Comparison of ENCODE assay signal across 19 mouse cellular contexts in genomic region chr2:119017647-119018046, GRCm38 (mm10). TPM values are rescaled to one million over a fixed set of nuclear protein-coding genes. Genes with fewer than 3 reads are reported as not detected.
DNase-seq lines count a peak whose midpoint lies in the region; ATAC-seq and TF ChIP-seq lines count a peak whose summit lies in the region.
"Had no signal": no experiment of that assay in that cellular context is flagged by ENCODE, and none has a peak within 500 bp of the region (broad histone marks: within the 10 kb centered on the region; RNA-seq: fewer than 3 reads in every experiment).

No protein-coding gene starts in this region.

- peaks cover 10% of the 10 kb centered on the region; the same call in 1 of the 2 replicates for H3K4me1 ChIP-seq in kidney, postnatal 0 days (replicated peaks; ENCODE audit: insufficient read depth, low read length)
- no peaks in the 10 kb centered on the region for H3K4me1 ChIP-seq in lung, postnatal 0 days (ENCODE audit: insufficient read depth, low read depth, low read length)
- peaks cover 9% of the 10 kb centered on the region; the same call in 1 of the 2 replicates for H3K4me1 ChIP-seq in small intestine, adult 2 months (ENCODE audit: control insufficient read depth, insufficient read depth, insufficient read length, low read length)
- H3K4me1 ChIP-seq in forebrain, embryonic 10.5 days, result peaks cover 11% of the 10 kb centered on the region

- DNase-seq in kidney, postnatal 0 days (ENCODE audit: low spot score), result no peak
- DNase-seq in kidney, postnatal 4 days, result no peak
- no peak for DNase-seq in lung, postnatal 0 days (ENCODE audit: low spot score)
- no peak for DNase-seq in lung, postnatal 4 days
- DNase-seq in NIH3T3 (ENCODE audit: low read depth), result peak; percentile 11
- DNase-seq in forebrain, embryonic 10.5 days (ENCODE audit: extremely low spot score, low spot score), result no peak
- DNase-seq: adrenal gland, adult 2 months; cerebellum, adult 9-11 months; kidney, adult 8-10 months; left cerebral cortex, postnatal 4 days; lung, postnatal 14 days; thymus, postnatal 4 days had no signal

- peaks cover 13% of the 10 kb centered on the region for H3K36me3 ChIP-seq in kidney, postnatal 0 days (ENCODE audit: insufficient read depth, low read length)
- H3K36me3 ChIP-seq in lung, postnatal 0 days (ENCODE audit: insufficient read depth, low read length), result peaks cover 8% of the 10 kb centered on the region; the same call in 1 of the 2 replicates
- peaks cover 39% of the 10 kb centered on the region for H3K36me3 ChIP-seq in small intestine, adult 2 months (ENCODE audit: control insufficient read depth, insufficient read depth, low read length)
- peaks cover 49% of the 10 kb centered on the region for H3K36me3 ChIP-seq in forebrain, embryonic 10.5 days (replicated peaks)

- no peak for TF ChIP-seq POLR2A in small intestine, adult 2 months (IDR thresholded peaks at IDR 0.05; ENCODE audit: low read depth, low read length)

- H3K9ac ChIP-seq in kidney, postnatal 0 days (ENCODE audit: low read depth, low read length), result no peak overlapping the region
- no peak overlapping the region for H3K9ac ChIP-seq in lung, postnatal 0 days (replicated peaks; ENCODE audit: low read depth)
- H3K9ac ChIP-seq: embryonic facial prominence, embryonic 12.5 days; heart, embryonic 15.5 days had no signal

- 93% methylated on average over 3 of the region's 3 CpGs for WGBS in kidney, postnatal 0 days
- WGBS in lung, postnatal 0 days, result 94% methylated on average over 3 of the region's 3 CpGs
- WGBS in small intestine, adult 2 months, result 94% methylated on average over 3 of the region's 3 CpGs
- 95% methylated on average over 3 of the region's 3 CpGs for WGBS in forebrain, embryonic 10.5 days

- H3K27ac ChIP-seq in kidney, postnatal 0 days, result no peak overlapping the region
- no peak overlapping the region for H3K27ac ChIP-seq in lung, postnatal 0 days (ENCODE audit: low read length)
- H3K27ac ChIP-seq in small intestine, adult 2 months (ENCODE audit: insufficient read depth, low read depth, low read length), result no peak overlapping the region
- no peak overlapping the region for H3K27ac ChIP-seq in forebrain, embryonic 10.5 days
- H3K27ac ChIP-seq: embryonic facial prominence, embryonic 12.5 days; heart, embryonic 15.5 days had no signal

- H3K27me3 ChIP-seq in kidney, postnatal 0 days (ENCODE audit: insufficient read depth, low read length), result no peaks in the 10 kb centered on the region
- no peaks in the 10 kb centered on the region for H3K27me3 ChIP-seq in lung, postnatal 0 days (replicated peaks; ENCODE audit: insufficient read depth, low read length)
- no peaks in the 10 kb centered on the region for H3K27me3 ChIP-seq in small intestine, adult 2 months (ENCODE audit: control insufficient read depth, insufficient read depth, low read length)
- H3K27me3 ChIP-seq in forebrain, embryonic 10.5 days (ENCODE audit: poor library complexity, severe bottlenecking), result no peaks in the 10 kb centered on the region
- H3K27me3 ChIP-seq: embryonic facial prominence, embryonic 12.5 days; heart, embryonic 15.5 days had no signal

- ATAC-seq in kidney, postnatal 0 days (replicated peaks; ENCODE audit: low FRiP score, low read depth), result no peak
- no peak for ATAC-seq in lung, postnatal 0 days
- ATAC-seq: forebrain, embryonic 14.5 days had no signal

- peak; percentile 39; the same call in 1 of the 2 replicates for TF ChIP-seq CTCF in kidney, postnatal 0 days (IDR thresholded peaks at IDR 0.05; ENCODE audit: low read depth)
- TF ChIP-seq CTCF in lung, postnatal 0 days (IDR thresholded peaks at IDR 0.05), result peak; percentile 38
- peak; percentile 46; the same call in 1 of the 2 replicates for TF ChIP-seq CTCF in small intestine, adult 2 months (IDR thresholded peaks at IDR 0.05; ENCODE audit: extremely low read depth, insufficient read length, insufficient replicate concordance, low read depth, low read length)

- no peak overlapping the region for H3K4me2 ChIP-seq in kidney, postnatal 0 days (ENCODE audit: low read length)
- no peak overlapping the region for H3K4me2 ChIP-seq in lung, postnatal 0 days (replicated peaks; ENCODE audit: low read depth, low read length)
- H3K4me2 ChIP-seq: embryonic facial prominence, embryonic 12.5 days; heart, embryonic 15.5 days had no signal

- H3K9me3 ChIP-seq in kidney, postnatal 0 days (replicated peaks; ENCODE audit: low read length), result no peaks in the 10 kb centered on the region
- H3K9me3 ChIP-seq in lung, postnatal 0 days (ENCODE audit: low read length), result no peaks in the 10 kb centered on the region
- H3K9me3 ChIP-seq in forebrain, embryonic 10.5 days, result no peaks in the 10 kb centered on the region; the same call in 1 of the 2 replicates
- H3K9me3 ChIP-seq: embryonic facial prominence, embryonic 12.5 days; heart, embryonic 15.5 days had no signal

- no peak overlapping the region for H3K4me3 ChIP-seq in kidney, postnatal 0 days (replicated peaks; ENCODE audit: low read depth, low read length)
- H3K4me3 ChIP-seq in lung, postnatal 0 days (ENCODE audit: low read depth, low read length), result no peak overlapping the region
- H3K4me3 ChIP-seq in small intestine, adult 2 months (ENCODE audit: low read depth, low read length), result no peak overlapping the region
- H3K4me3 ChIP-seq in forebrain, embryonic 10.5 days, result no peak overlapping the region
- H3K4me3 ChIP-seq: embryonic facial prominence, embryonic 12.5 days; erythroblast, embryonic 14.5 days; heart, embryonic 15.5 days; megakaryocyte, embryonic 14.5 days had no signal

- no peak for TF ChIP-seq EP300 in lung, postnatal 0 days (IDR thresholded peaks at IDR 0.05)

RNA-seq across cellular contexts. Expression of gene Ccdc32, which starts 11.5 kb away (rescaled TPM):
- polyA plus RNA-seq in kidney, postnatal 0 days (2015; fragmentation: Nextera tagmentation; extraction: Ambion mirVana), result 29.9 and 30.1 TPM in 2 replicates
- polyA plus RNA-seq in lung, postnatal 0 days (2015; fragmentation: Nextera tagmentation; extraction: Ambion mirVana), result 23.2 and 25.3 TPM in 2 replicates
- 3.9 and 10.0 TPM in 2 replicates for polyA plus RNA-seq in small intestine, adult 2 months (2012; rRNA removed)
- 20.5 and 21.0 TPM in 2 replicates for polyA plus RNA-seq in forebrain, embryonic 10.5 days (2016; fragmentation: Nextera tagmentation; extraction: Ambion mirVana)

RNA-seq across cellular contexts. Expression of gene Rpusd2, which starts 16.9 kb away (rescaled TPM):
- 2.8 and 3.1 TPM in 2 replicates for polyA plus RNA-seq in kidney, postnatal 0 days (2015; fragmentation: Nextera tagmentation; extraction: Ambion mirVana)
- 1.1 and 1.3 TPM in 2 replicates for polyA plus RNA-seq in lung, postnatal 0 days (2015; fragmentation: Nextera tagmentation; extraction: Ambion mirVana)
- polyA plus RNA-seq in small intestine, adult 2 months (2012; rRNA removed), result 1.1 and 1.9 TPM in 2 replicates
- 9.2 and 9.4 TPM in 2 replicates for polyA plus RNA-seq in forebrain, embryonic 10.5 days (2016; fragmentation: Nextera tagmentation; extraction: Ambion mirVana)

RNA-seq across cellular contexts. Expression of gene Knl1, which starts 29.3 kb away (rescaled TPM):
- polyA plus RNA-seq in kidney, postnatal 0 days (2015; fragmentation: Nextera tagmentation; extraction: Ambion mirVana), result 25.6 and 26.0 TPM in 2 replicates
- polyA plus RNA-seq in lung, postnatal 0 days (2015; fragmentation: Nextera tagmentation; extraction: Ambion mirVana), result 3.0 and 4.4 TPM in 2 replicates
- polyA plus RNA-seq in small intestine, adult 2 months (2012; rRNA removed), result 0.11 and 0.15 TPM in 2 replicates
- polyA plus RNA-seq in forebrain, embryonic 10.5 days (2016; fragmentation: Nextera tagmentation; extraction: Ambion mirVana), result 68.5 and 74.0 TPM in 2 replicates
- polyA plus RNA-seq: liver, adult 2 months had no signal
